Mouse (Mus musculus) MEL (cell line): ENCODE results near the gene Ncor1.
"Not testable (repeated sequence)": the region's sequence is repeated elsewhere in the genome, so short reads cannot be mapped to it uniquely, and the experiment has no call there.

ENCODE experiments used
- CTCF ChIP-seq, 3 experiments: IDR thresholded peaks in 2 of 3; conservative IDR thresholded peaks in 1 of 3; 2 replicates each; pipeline ENCODE4 v1.5.1; 2011 to 2012; ENCODE audit warnings: low read length in 3 of 3, low read depth in 2 of 3, mild to moderate bottlenecking in 2 of 3, improper control_type of control experiment in 1 of 3, inconsistent platforms in 1 of 3, mixed read lengths in 1 of 3, moderate library complexity in 1 of 3; ENCODE audit not compliant: control insufficient read depth in 1 of 3, insufficient read depth in 1 of 3, poor library complexity in 1 of 3, severe bottlenecking in 1 of 3
- E2F4 ChIP-seq: IDR thresholded peaks from 2 replicates; pipeline ENCODE4 v1.6.1; 2011; ENCODE audit warnings: low read depth, low read length, improper control_type of control experiment, borderline replicate concordance
- ELF1 ChIP-seq: IDR thresholded peaks from 2 replicates; pipeline ENCODE4 v1.6.1; 2014; ENCODE audit warnings: low read depth, mild to moderate bottlenecking, inconsistent platforms, low read length, improper control_type of control experiment, moderate library complexity
- HCFC1 ChIP-seq: IDR thresholded peaks from 2 replicates; pipeline ENCODE4 v1.6.1; 2012; ENCODE audit warnings: low read depth, mild to moderate bottlenecking, inconsistent platforms, low read length, improper control_type of control experiment, moderate library complexity
- MAFK ChIP-seq: IDR thresholded peaks from 2 replicates; pipeline ENCODE4 v1.6.1; 2011; ENCODE audit warnings: low read depth, mild to moderate bottlenecking, low read length, improper control_type of control experiment, borderline replicate concordance
- MAX ChIP-seq: IDR thresholded peaks from 2 replicates; pipeline ENCODE4 v1.6.1; 2011; ENCODE audit warnings: low read length, improper control_type of control experiment
- NRF1 ChIP-seq: IDR thresholded peaks from 2 replicates; pipeline ENCODE4 v1.6.1; 2014; ENCODE audit warnings: low read depth, mild to moderate bottlenecking, inconsistent platforms, low read length, improper control_type of control experiment, moderate library complexity; ENCODE audit not compliant: poor library complexity, insufficient read depth, severe bottlenecking
- POLR2A ChIP-seq, 2 experiments: IDR thresholded peaks; 2 replicates each; pipeline ENCODE4 v1.6.1; 2011 to 2012; ENCODE audit warnings: low read length in 2 of 2, mild to moderate bottlenecking in 2 of 2, control low read depth in 1 of 2, improper control_type of control experiment in 1 of 2, low read depth in 1 of 2, moderate library complexity in 1 of 2; ENCODE audit not compliant: control insufficient read depth in 1 of 2, insufficient read depth in 1 of 2, poor library complexity in 1 of 2
- POLR2AphosphoS2 ChIP-seq: IDR thresholded peaks from 2 replicates; pipeline ENCODE4 v1.6.1; 2011; ENCODE audit warnings: low read length, improper control_type of control experiment
- RAD21 ChIP-seq: IDR thresholded peaks from 2 replicates; pipeline ENCODE4 v1.6.1; 2011; ENCODE audit warnings: mild to moderate bottlenecking, low read depth, low read length, improper control_type of control experiment
- RCOR1 ChIP-seq: IDR thresholded peaks from 2 replicates; pipeline ENCODE4 v1.6.1; 2012; ENCODE audit warnings: low read depth, mild to moderate bottlenecking, inconsistent platforms, low read length, improper control_type of control experiment
- USF1 ChIP-seq: IDR thresholded peaks from 2 replicates; pipeline ENCODE4 v1.6.1; 2014; ENCODE audit warnings: low read depth, mild to moderate bottlenecking, inconsistent platforms, low read length, improper control_type of control experiment, moderate library complexity
- USF2 ChIP-seq, 2 experiments: IDR thresholded peaks; 2 replicates each; pipeline ENCODE4 v1.6.1; 2011 to 2012; ENCODE audit warnings: improper control_type of control experiment in 2 of 2, low read length in 2 of 2, borderline replicate concordance in 1 of 2, inconsistent platforms in 1 of 2, low read depth in 1 of 2, mild to moderate bottlenecking in 1 of 2; ENCODE audit not compliant: insufficient read depth in 1 of 2
- ZKSCAN1 ChIP-seq: IDR thresholded peaks from 2 replicates; pipeline ENCODE4 v1.6.1; 2012; ENCODE audit warnings: low read depth, mild to moderate bottlenecking, inconsistent platforms, low read length, improper control_type of control experiment, moderate library complexity

DNA sequence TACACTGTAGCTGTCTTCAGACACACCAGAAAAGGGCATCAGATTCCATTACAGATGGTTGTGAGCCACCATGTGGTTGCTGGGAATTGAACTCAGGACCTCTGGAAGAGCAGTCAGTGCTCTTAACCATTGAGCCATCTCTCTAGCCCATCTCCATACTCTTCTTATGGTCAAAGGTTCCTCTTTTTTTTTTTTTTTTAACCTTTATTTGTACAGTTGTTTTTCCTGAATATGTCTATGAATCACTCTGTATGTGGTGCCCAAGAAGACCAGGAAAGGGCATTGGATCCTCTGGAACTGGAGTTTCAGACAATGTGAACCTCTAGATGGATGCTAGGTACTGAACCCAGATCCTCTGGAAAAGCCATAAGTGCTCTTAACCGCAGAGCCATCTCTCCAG is 4.2 kb upstream of the Ncor1 start:
- TF ChIP-seq POLR2AphosphoS2; MAX; HCFC1; CTCF (IDR thresholded peaks at IDR 0.05 in 2 of 3, conservative IDR thresholded peaks at IDR 0.05 in 1 of 3; ENCODE audit: control insufficient read depth in 1 of 3, insufficient read depth in 1 of 3, low read depth in 2 of 3, low read length in 3 of 3, poor library complexity in 1 of 3, severe bottlenecking in 1 of 3); ZKSCAN1; USF2 (IDR thresholded peaks at IDR 0.05; ENCODE audit: borderline replicate concordance in 1 of 2, insufficient read depth in 1 of 2, low read depth in 1 of 2, low read length in 2 of 2); USF1; RCOR1; POLR2A (IDR thresholded peaks at IDR 0.05; ENCODE audit: control insufficient read depth in 1 of 2, insufficient read depth in 1 of 2, low read depth in 1 of 2, low read length in 2 of 2, poor library complexity in 1 of 2); RAD21; E2F4; ELF1; MAFK; NRF1: not testable (repeated sequence)
